Mouse (Mus musculus): ENCODE measurements at regions not wholly inside any gene's neighbourhood (a gene's known extent, or its start where the extent isn't known, plus 50 kb on each side); places are given as distances from the start of the nearest gene placed in this dataset.

GRCm38 (mm10) chr13:72355297-72355696, 273.3 kb upstream of the Irx2 start:
- ATAC-seq = no peak
- Histone ChIP-seq H3K4me1 (replicated peaks; ENCODE audit: control insufficient read depth, insufficient read depth, low read length) (peaks cover 11% of the 10 kb centered on the region), H3K36me3 (ENCODE audit: control insufficient read depth, insufficient read depth) (no peaks in the 10 kb centered on the region), H3K4me3 (replicated peaks; ENCODE audit: low read length) (no peak overlapping the region), H3K27me3 (replicated peaks; ENCODE audit: control insufficient read depth, insufficient read depth, low read length) (peaks cover 81% of the 10 kb centered on the region), H3K9ac (replicated peaks; ENCODE audit: low read depth, low read length) (no peak overlapping the region), H3K27ac (ENCODE audit: low read length) (no peak overlapping the region), H3K9me3 (ENCODE audit: control insufficient read depth, low read length) (no peaks in the 10 kb centered on the region), H3K4me2 (ENCODE audit: low read length) (no peak overlapping the region)
- 36% methylated on average over 1 of the region's 1 CpGs for WGBS

- Histone ChIP-seq H3K4me3 (replicated peaks; ENCODE audit: low read length) (no peak overlapping the region), H3K9ac (replicated peaks; ENCODE audit: low read depth, low read length) (no peak overlapping the region), H3K4me1 (replicated peaks; ENCODE audit: control insufficient read depth, insufficient read depth, low read length) (peaks cover 11% of the 10 kb centered on the region), H3K27ac (ENCODE audit: low read length) (no peak overlapping the region), H3K4me2 (ENCODE audit: low read length) (no peak overlapping the region), H3K27me3 (replicated peaks; ENCODE audit: control insufficient read depth, insufficient read depth, low read length) (peaks cover 80% of the 10 kb centered on the region), H3K36me3 (ENCODE audit: control insufficient read depth, insufficient read depth) (no peaks in the 10 kb centered on the region), H3K9me3 (ENCODE audit: control insufficient read depth, low read length) (no peaks in the 10 kb centered on the region)
- ATAC-seq = no peak
- 48% methylated on average over 3 of the region's 3 CpGs for WGBS
These were observed 272.8 kb upstream of the Irx2 start for GRCm38 (mm10) chr13:72355821-72356220.

- Histone ChIP-seq H3K4me1 (replicated peaks; ENCODE audit: control insufficient read depth, insufficient read depth, low read length) (peaks cover 4% of the 10 kb centered on the region), H3K4me2 (ENCODE audit: low read length) (no peak overlapping the region), H3K9ac (replicated peaks; ENCODE audit: low read depth, low read length) (no peak overlapping the region), H3K9me3 (ENCODE audit: control insufficient read depth, low read length) (no peaks in the 10 kb centered on the region), H3K27me3 (replicated peaks; ENCODE audit: control insufficient read depth, insufficient read depth, low read length) (peaks cover 84% of the 10 kb centered on the region), H3K27ac (ENCODE audit: low read length) (no peak overlapping the region), H3K36me3 (ENCODE audit: control insufficient read depth, insufficient read depth) (no peaks in the 10 kb centered on the region), H3K4me3 (replicated peaks; ENCODE audit: low read length) (no peak overlapping the region)
- ATAC-seq = peak; percentile 66
- 25% methylated on average over 8 of the region's 8 CpGs for WGBS
These were observed 270.2 kb upstream of the Irx2 start for GRCm38 (mm10) chr13:72358243-72358904.

- H3K4me3 ChIP-seq (replicated peaks; ENCODE audit: low read length) = no peak overlapping the region
- H3K9me3 ChIP-seq (ENCODE audit: control insufficient read depth, low read length) = no peaks in the 10 kb centered on the region
- H3K27ac ChIP-seq (ENCODE audit: low read length) = no peak overlapping the region
- no peaks in the 10 kb centered on the region for H3K36me3 ChIP-seq (ENCODE audit: control insufficient read depth, insufficient read depth)
- 0 out of 2 replicates have a peak overlapping the region, but pooled peaks have one; percentile 1 for H3K4me2 ChIP-seq (ENCODE audit: low read length)
- peaks cover 73% of the 10 kb centered on the region for H3K27me3 ChIP-seq (replicated peaks; ENCODE audit: control insufficient read depth, insufficient read depth, low read length)
- H3K4me1 ChIP-seq (replicated peaks; ENCODE audit: control insufficient read depth, insufficient read depth, low read length) = peaks cover 9% of the 10 kb centered on the region
- 11% methylated on average over 24 of the region's 24 CpGs for WGBS
- no peak for ATAC-seq
- no peak overlapping the region for H3K9ac ChIP-seq (replicated peaks; ENCODE audit: low read depth, low read length)
These were observed 262.9 kb upstream of the Irx2 start for GRCm38 (mm10) chr13:72365534-72366271.

GRCm38 (mm10) chr13:72366281-72366680, 262.3 kb upstream of the Irx2 start:
- peaks cover 68% of the 10 kb centered on the region for H3K27me3 ChIP-seq (replicated peaks; ENCODE audit: control insufficient read depth, insufficient read depth, low read length)

GRCm38 (mm10) chr13:72370131-72370530, 258.5 kb upstream of the Irx2 start:
- no peak overlapping the region for H3K27ac ChIP-seq (ENCODE audit: low read length)
- no peak for ATAC-seq
- no peaks in the 10 kb centered on the region for H3K36me3 ChIP-seq (ENCODE audit: control insufficient read depth, insufficient read depth)
- H3K4me2 ChIP-seq (ENCODE audit: low read length) = no peak overlapping the region
- H3K4me3 ChIP-seq (replicated peaks; ENCODE audit: low read length) = no peak overlapping the region
- whole genome bisulfite sequencing = 57% methylated on average over 1 of the region's 1 CpGs
- H3K9ac ChIP-seq (replicated peaks; ENCODE audit: low read depth, low read length) = no peak overlapping the region
- no peaks in the 10 kb centered on the region for H3K9me3 ChIP-seq (ENCODE audit: control insufficient read depth, low read length)
- H3K27me3 ChIP-seq (replicated peaks; ENCODE audit: control insufficient read depth, insufficient read depth, low read length) = peaks cover 37% of the 10 kb centered on the region
- H3K4me1 ChIP-seq (replicated peaks; ENCODE audit: control insufficient read depth, insufficient read depth, low read length) = peaks cover 9% of the 10 kb centered on the region

More at GRCm38 (mm10) chr13:72366281-72366680, 262.3 kb upstream of the Irx2 start:
- ATAC-seq = no peak
- H3K4me1 ChIP-seq (replicated peaks; ENCODE audit: control insufficient read depth, insufficient read depth, low read length) = peaks cover 9% of the 10 kb centered on the region
- no peaks in the 10 kb centered on the region for H3K9me3 ChIP-seq (ENCODE audit: control insufficient read depth, low read length)
- no peak overlapping the region for H3K4me2 ChIP-seq (ENCODE audit: low read length)
- WGBS = 55% methylated on average over 11 of the region's 11 CpGs
- H3K36me3 ChIP-seq (ENCODE audit: control insufficient read depth, insufficient read depth) = no peaks in the 10 kb centered on the region
- H3K4me3 ChIP-seq (replicated peaks; ENCODE audit: low read length) = no peak overlapping the region
- H3K27ac ChIP-seq (ENCODE audit: low read length) = no peak overlapping the region
- no peak overlapping the region for H3K9ac ChIP-seq (replicated peaks; ENCODE audit: low read depth, low read length)

GRCm38 (mm10) chr13:72370997-72371396, 257.6 kb upstream of the Irx2 start:
- Histone ChIP-seq H3K27me3 (replicated peaks; ENCODE audit: control insufficient read depth, insufficient read depth, low read length) (peaks cover 29% of the 10 kb centered on the region), H3K4me2 (ENCODE audit: low read length) (no peak overlapping the region), H3K9ac (replicated peaks; ENCODE audit: low read depth, low read length) (no peak overlapping the region), H3K9me3 (ENCODE audit: control insufficient read depth, low read length) (no peaks in the 10 kb centered on the region), H3K27ac (ENCODE audit: low read length) (no peak overlapping the region), H3K4me3 (replicated peaks; ENCODE audit: low read length) (no peak overlapping the region), H3K36me3 (ENCODE audit: control insufficient read depth, insufficient read depth) (no peaks in the 10 kb centered on the region), H3K4me1 (replicated peaks; ENCODE audit: control insufficient read depth, insufficient read depth, low read length) (peaks cover 2% of the 10 kb centered on the region; the same call in 1 of the 2 replicates)
- WGBS = 64% methylated on average over 5 of the region's 5 CpGs
- ATAC-seq = no peak

DNA sequence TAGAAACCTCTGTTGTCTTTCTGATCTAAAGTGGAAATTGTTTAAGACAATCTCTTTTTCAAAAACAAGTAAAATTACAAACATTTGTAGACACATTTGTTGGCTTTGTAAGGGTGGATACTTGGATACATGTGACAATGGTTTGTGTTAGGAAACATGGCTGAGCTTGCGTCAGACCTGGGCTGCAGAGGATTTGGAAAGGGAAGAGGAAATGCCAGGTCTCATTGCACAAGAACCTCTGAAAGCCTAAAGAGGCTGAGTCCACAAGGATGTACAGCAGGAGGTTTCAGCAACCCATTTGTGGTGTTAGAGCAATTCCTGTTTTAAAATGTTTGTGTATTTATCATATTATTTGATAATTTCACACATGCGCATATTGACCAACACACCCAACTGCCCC, 235.3 kb upstream of the Irx2 start:
- Histone ChIP-seq H3K4me2 (ENCODE audit: low read length) (no peak overlapping the region), H3K4me1 (replicated peaks; ENCODE audit: control insufficient read depth, insufficient read depth, low read length) (no peaks in the 10 kb centered on the region), H3K4me3 (replicated peaks; ENCODE audit: low read length) (no peak overlapping the region), H3K27ac (ENCODE audit: low read length) (no peak overlapping the region), H3K9me3 (ENCODE audit: control insufficient read depth, low read length) (no peaks in the 10 kb centered on the region), H3K9ac (replicated peaks; ENCODE audit: low read depth, low read length) (no peak overlapping the region), H3K27me3 (replicated peaks; ENCODE audit: control insufficient read depth, insufficient read depth, low read length) (no peaks in the 10 kb centered on the region), H3K36me3 (ENCODE audit: control insufficient read depth, insufficient read depth) (no peaks in the 10 kb centered on the region)
- WGBS = 98% methylated on average over 2 of the region's 2 CpGs
- ATAC-seq = no peak

- Histone ChIP-seq H3K36me3 (ENCODE audit: control insufficient read depth, insufficient read depth) (no peaks in the 10 kb centered on the region), H3K9ac (replicated peaks; ENCODE audit: low read depth, low read length) (no peak overlapping the region), H3K4me2 (ENCODE audit: low read length) (no peak overlapping the region), H3K27ac (ENCODE audit: low read length) (no peak overlapping the region), H3K27me3 (replicated peaks; ENCODE audit: control insufficient read depth, insufficient read depth, low read length) (no peaks in the 10 kb centered on the region), H3K4me1 (replicated peaks; ENCODE audit: control insufficient read depth, insufficient read depth, low read length) (peaks cover 7% of the 10 kb centered on the region; the same call in 1 of the 2 replicates), H3K4me3 (replicated peaks; ENCODE audit: low read length) (no peak overlapping the region), H3K9me3 (ENCODE audit: control insufficient read depth, low read length) (no peaks in the 10 kb centered on the region)
- ATAC-seq = peak; percentile 83
- WGBS = 17% methylated on average over 10 of the region's 10 CpGs
These were observed 227.9 kb upstream of the Irx2 start for GRCm38 (mm10) chr13:72400677-72401076.

All from forebrain, embryonic 16.5 days (tissue).